Mouse (Mus musculus): Measurements from ENCODE around the gene Foxi2. TPM values are rescaled to one million over a fixed set of nuclear protein-coding genes. Genes with fewer than 3 reads are reported as not detected.

Foxi2 gene
- total and polyA plus RNA-seq, 2 experiments from 2014 or later, result not detected

- Histone ChIP-seq H3K4me2 (ENCODE audit: low read depth, low read length) (no peak overlapping the region), H3K36me3 (replicated peaks; ENCODE audit: control insufficient read depth, insufficient read depth, low read length) (no peaks in the 10 kb centered on the region), H3K27ac (ENCODE audit: low read depth) (no peak overlapping the region), H3K4me1 (ENCODE audit: control insufficient read depth, insufficient read depth) (no peaks in the 10 kb centered on the region), H3K4me3 (ENCODE audit: low read depth, low read length) (no peak overlapping the region), H3K9me3 (replicated peaks; ENCODE audit: control insufficient read depth, low read length) (peaks cover 8% of the 10 kb centered on the region; the same call in 1 of the 2 replicates), H3K27me3 (ENCODE audit: control insufficient read depth, insufficient read depth, low read length) (no peaks in the 10 kb centered on the region), H3K9ac (replicated peaks; ENCODE audit: low read depth, low read length) (no peak overlapping the region)
- 55% methylated on average over 3 of the region's 3 CpGs for WGBS
- ATAC-seq (ENCODE audit: insufficient read depth, low read depth) (no peak), DNase-seq (ENCODE audit: low spot score) (no peak)
- TF ChIP-seq CTCF (IDR thresholded peaks at IDR 0.05; ENCODE audit: low read depth), result peak; percentile 37
- no peak for TF ChIP-seq EP300 (IDR thresholded peaks at IDR 0.05; ENCODE audit: low read depth)
These were observed 21.1 kb upstream of the Foxi2 start for GRCm38 (mm10) chr7:135389039-135389438.

- no peak for TF ChIP-seq CTCF (IDR thresholded peaks at IDR 0.05; ENCODE audit: low read depth)
- TF ChIP-seq EP300 (IDR thresholded peaks at IDR 0.05; ENCODE audit: low read depth), result no peak
- Histone ChIP-seq H3K9ac (replicated peaks; ENCODE audit: low read depth, low read length) (no peak overlapping the region), H3K4me3 (ENCODE audit: low read depth, low read length) (no peak overlapping the region), H3K9me3 (replicated peaks; ENCODE audit: control insufficient read depth, low read length) (no peaks in the 10 kb centered on the region), H3K4me1 (ENCODE audit: control insufficient read depth, insufficient read depth) (no peaks in the 10 kb centered on the region), H3K27me3 (ENCODE audit: control insufficient read depth, insufficient read depth, low read length) (no peaks in the 10 kb centered on the region), H3K27ac (ENCODE audit: low read depth) (no peak overlapping the region), H3K36me3 (replicated peaks; ENCODE audit: control insufficient read depth, insufficient read depth, low read length) (no peaks in the 10 kb centered on the region), H3K4me2 (ENCODE audit: low read depth, low read length) (no peak overlapping the region)
- DNase-seq (ENCODE audit: low spot score) (no peak), ATAC-seq (ENCODE audit: insufficient read depth, low read depth) (no peak)
- 36% methylated on average over 5 of the region's 5 CpGs for WGBS
These were observed 17.1 kb upstream of the Foxi2 start for GRCm38 (mm10) chr7:135392949-135393542.

- H3K9me3 ChIP-seq (replicated peaks; ENCODE audit: control insufficient read depth, low read length), result no peaks in the 10 kb centered on the region
- H3K9ac ChIP-seq (replicated peaks; ENCODE audit: low read depth, low read length), result no peak overlapping the region
- H3K4me3 ChIP-seq (ENCODE audit: low read depth, low read length), result no peak overlapping the region
- ATAC-seq (ENCODE audit: insufficient read depth, low read depth), result no peak
- TF ChIP-seq CTCF (IDR thresholded peaks at IDR 0.05; ENCODE audit: low read depth), result no peak
- no peak for TF ChIP-seq EP300 (IDR thresholded peaks at IDR 0.05; ENCODE audit: low read depth)
- DNase-seq (ENCODE audit: low spot score), result no peak
- no peak overlapping the region for H3K27ac ChIP-seq (ENCODE audit: low read depth)
- no peaks in the 10 kb centered on the region for H3K4me1 ChIP-seq (ENCODE audit: control insufficient read depth, insufficient read depth)
- H3K27me3 ChIP-seq (ENCODE audit: control insufficient read depth, insufficient read depth, low read length), result no peaks in the 10 kb centered on the region
- WGBS, result 86% methylated on average over 3 of the region's 3 CpGs
- H3K36me3 ChIP-seq (replicated peaks; ENCODE audit: control insufficient read depth, insufficient read depth, low read length), result no peaks in the 10 kb centered on the region
- no peak overlapping the region for H3K4me2 ChIP-seq (ENCODE audit: low read depth, low read length)
These were observed 15.7 kb upstream of the Foxi2 start for GRCm38 (mm10) chr7:135394436-135394835.

- ATAC-seq (ENCODE audit: insufficient read depth, low read depth), result no peak
- DNase-seq (ENCODE audit: low spot score), result no peak
- H3K4me3 ChIP-seq (ENCODE audit: low read depth, low read length), result no peak overlapping the region
- no peaks in the 10 kb centered on the region for H3K36me3 ChIP-seq (replicated peaks; ENCODE audit: control insufficient read depth, insufficient read depth, low read length)
- H3K27ac ChIP-seq (ENCODE audit: low read depth), result no peak overlapping the region
- no peaks in the 10 kb centered on the region for H3K9me3 ChIP-seq (replicated peaks; ENCODE audit: control insufficient read depth, low read length)
- H3K27me3 ChIP-seq (ENCODE audit: control insufficient read depth, insufficient read depth, low read length), result no peaks in the 10 kb centered on the region
- H3K4me2 ChIP-seq (ENCODE audit: low read depth, low read length), result no peak overlapping the region
- H3K4me1 ChIP-seq (ENCODE audit: control insufficient read depth, insufficient read depth), result no peaks in the 10 kb centered on the region
- no peak overlapping the region for H3K9ac ChIP-seq (replicated peaks; ENCODE audit: low read depth, low read length)
- no peak for TF ChIP-seq CTCF (IDR thresholded peaks at IDR 0.05; ENCODE audit: low read depth)
- no peak for TF ChIP-seq EP300 (IDR thresholded peaks at IDR 0.05; ENCODE audit: low read depth)
These were observed 14.9 kb upstream of the Foxi2 start for GRCm38 (mm10) chr7:135395242-135395641.

GRCm38 (mm10) chr7:135397096-135397495 is 13.0 kb upstream of the Foxi2 start:
- DNase-seq (ENCODE audit: low spot score) (no peak), ATAC-seq (ENCODE audit: insufficient read depth, low read depth) (no peak)
- H3K9me3 ChIP-seq (replicated peaks; ENCODE audit: control insufficient read depth, low read length), result no peaks in the 10 kb centered on the region
- no peak overlapping the region for H3K4me3 ChIP-seq (ENCODE audit: low read depth, low read length)
- H3K4me1 ChIP-seq (ENCODE audit: control insufficient read depth, insufficient read depth), result no peaks in the 10 kb centered on the region
- no peak overlapping the region for H3K9ac ChIP-seq (replicated peaks; ENCODE audit: low read depth, low read length)
- WGBS, result 55% methylated on average over 6 of the region's 6 CpGs
- no peaks in the 10 kb centered on the region for H3K36me3 ChIP-seq (replicated peaks; ENCODE audit: control insufficient read depth, insufficient read depth, low read length)
- TF ChIP-seq CTCF (IDR thresholded peaks at IDR 0.05; ENCODE audit: low read depth) (no peak), EP300 (IDR thresholded peaks at IDR 0.05; ENCODE audit: low read depth) (no peak)
- 0 out of 2 replicates have a peak, but pooled peaks cover 3% of the 10 kb centered on the region for H3K27me3 ChIP-seq (ENCODE audit: control insufficient read depth, insufficient read depth, low read length)
- H3K27ac ChIP-seq (ENCODE audit: low read depth), result no peak overlapping the region
- H3K4me2 ChIP-seq (ENCODE audit: low read depth, low read length), result no peak overlapping the region

- Histone ChIP-seq H3K27ac (ENCODE audit: low read depth) (no peak overlapping the region), H3K9ac (replicated peaks; ENCODE audit: low read depth, low read length) (no peak overlapping the region), H3K36me3 (replicated peaks; ENCODE audit: control insufficient read depth, insufficient read depth, low read length) (no peaks in the 10 kb centered on the region), H3K4me2 (ENCODE audit: low read depth, low read length) (no peak overlapping the region), H3K4me3 (ENCODE audit: low read depth, low read length) (no peak overlapping the region), H3K9me3 (replicated peaks; ENCODE audit: control insufficient read depth, low read length) (no peaks in the 10 kb centered on the region), H3K4me1 (ENCODE audit: control insufficient read depth, insufficient read depth) (no peaks in the 10 kb centered on the region), H3K27me3 (ENCODE audit: control insufficient read depth, insufficient read depth, low read length) (0 out of 2 replicates have a peak, but pooled peaks cover 9% of the 10 kb centered on the region)
- ATAC-seq (ENCODE audit: insufficient read depth, low read depth), result no peak
- TF ChIP-seq EP300 (IDR thresholded peaks at IDR 0.05; ENCODE audit: low read depth) (no peak), CTCF (IDR thresholded peaks at IDR 0.05; ENCODE audit: low read depth) (no peak)
- 12% methylated on average over 5 of the region's 5 CpGs for WGBS
- no peak for DNase-seq (ENCODE audit: low spot score)
These were observed 12.2 kb upstream of the Foxi2 start for GRCm38 (mm10) chr7:135397874-135398273.
